Mouse (Mus musculus) bone marrow, adult 2 months (tissue): ENCODE results near the gene Luzp2.

Source experiments
- CTCF ChIP-seq: fragments of 200-500 bp; IDR thresholded peaks from 2 replicates; pipeline ENCODE4 v1.5.1; 2011; ENCODE audit warnings: low read length, control low read depth; ENCODE audit not compliant: control insufficient read depth, insufficient read depth
- POLR2A ChIP-seq: fragments of 200-500 bp; IDR thresholded peaks from 2 replicates; pipeline ENCODE4 v1.6.1; 2011; ENCODE audit warnings: low read depth, mild to moderate bottlenecking, control low read depth, low read length, borderline replicate concordance; ENCODE audit not compliant: control insufficient read depth

- TF ChIP-seq CTCF (no peak), POLR2A (no peak)
These were observed 354.2 kb downstream of the Luzp2 start for GRCm38 (mm10) chr7:55189496-55189895.
